Comparison of ENCODE assay signal across 8 mouse cellular contexts in the genomic region with DNA sequence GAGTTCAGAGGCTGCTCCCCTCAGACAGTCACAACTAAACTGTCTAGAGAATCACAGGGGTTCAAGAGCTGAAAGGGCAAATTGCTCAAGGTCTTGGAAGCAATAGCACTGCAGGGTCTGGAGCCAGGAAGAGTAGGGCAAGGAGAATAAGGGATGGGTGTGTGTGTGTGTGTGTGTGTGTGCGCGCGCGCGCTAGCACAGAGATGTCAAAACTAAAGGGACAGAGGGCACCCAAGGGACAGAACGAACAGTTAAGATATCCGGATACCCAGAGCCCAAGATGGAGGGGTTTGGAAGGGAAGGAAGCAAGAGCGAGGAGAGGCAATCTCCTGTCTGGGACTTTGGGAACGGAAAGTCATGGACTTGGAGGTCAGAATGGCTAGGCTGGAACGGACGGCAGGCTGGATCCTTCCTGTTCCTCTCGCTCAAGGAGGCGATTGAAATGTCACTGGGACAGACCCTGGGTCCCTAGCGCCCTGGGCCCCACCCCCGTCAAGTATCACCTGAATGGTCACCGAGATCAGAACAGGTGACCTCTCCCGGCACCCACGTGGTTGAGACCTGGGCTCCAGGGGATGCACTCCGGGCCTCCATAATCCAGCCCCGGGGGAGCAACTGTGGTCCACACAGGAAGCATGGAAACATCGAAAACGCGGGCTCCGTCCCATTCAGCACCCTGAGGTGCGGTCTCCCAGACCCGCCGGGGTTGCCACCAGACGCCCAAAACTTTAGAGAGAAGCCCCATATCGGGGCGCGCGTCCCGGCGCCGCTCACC. TPM values are rescaled to one million over a fixed set of nuclear protein-coding genes. Genes with fewer than 3 reads are reported as not detected.
DNase-seq lines count a peak whose midpoint lies in the region; ATAC-seq and TF ChIP-seq lines count a peak whose summit lies in the region.

No protein-coding gene starts in this region.

- DNase-seq in heart, embryonic 10.5 days (ENCODE audit: low spot score): no peak
- DNase-seq in heart, postnatal 10 days: no peak
- DNase-seq in CH12.LX (ENCODE audit: extremely low read depth): peak; percentile 34
- no peak for DNase-seq in limb, embryonic 11.5 days (ENCODE audit: low spot score)
- no peak for DNase-seq in spleen, adult 18-20 months
- no peak for DNase-seq in cerebellum, adult 11 months

- H3K4me3 ChIP-seq in heart, embryonic 10.5 days: peak overlapping the region; percentile 99
- H3K4me3 ChIP-seq in CH12.LX (replicated peaks in 1 of 3; ENCODE audit: low read depth in 2 of 3, low read length in 2 of 3, poor library complexity in 1 of 3) (peak overlapping the region; percentile 87 to 94 (median 87)), myocyte (peak overlapping the region; percentile 72)
- peak overlapping the region; percentile 98 for H3K4me3 ChIP-seq in limb, embryonic 11.5 days (ENCODE audit: low read depth, low read length)

- H3K9ac ChIP-seq in CH12.LX (ENCODE audit: insufficient read depth, low read depth): peak overlapping the region; percentile 90
- peak overlapping the region; percentile 79 for H3K9ac ChIP-seq in limb, embryonic 11.5 days (ENCODE audit: low read length)

- H3ac ChIP-seq in myocyte (ENCODE audit: control insufficient read depth, insufficient read length): peak overlapping the region; percentile 95

- dilution Hi-C loops in CH12.LX (cut with MboI; ENCODE audit: extremely low pct_ligation_motif_present, extremely low pct_unique_long_range_greater_than_20kb, low sequenced_read_pairs): no loop called here

- peaks cover 17% of the 10 kb centered on the region for H3K79me2 ChIP-seq in CH12.LX (replicated peaks; ENCODE audit: control insufficient read depth, extremely low read depth, insufficient read depth, poor library complexity, severe bottlenecking)
- H3K79me2 ChIP-seq in myocyte (ENCODE audit: control insufficient read depth, insufficient read depth): peaks cover 8% of the 10 kb centered on the region

- H3K9me3 ChIP-seq in heart, embryonic 10.5 days: no peaks in the 10 kb centered on the region
- H3K9me3 ChIP-seq in CH12.LX (replicated peaks; ENCODE audit: low read length): no peaks in the 10 kb centered on the region
- H3K9me3 ChIP-seq in limb, embryonic 11.5 days (ENCODE audit: control insufficient read depth, low read length): no peaks in the 10 kb centered on the region

- no peaks in the 10 kb centered on the region for H3K27me3 ChIP-seq in heart, embryonic 10.5 days (ENCODE audit: insufficient read depth, poor library complexity, severe bottlenecking)
- H3K27me3 ChIP-seq in CH12.LX (replicated peaks) (no peaks in the 10 kb centered on the region), myocyte (ENCODE audit: control insufficient read depth, insufficient read depth, insufficient read length) (no peaks in the 10 kb centered on the region)
- no peaks in the 10 kb centered on the region for H3K27me3 ChIP-seq in limb, embryonic 11.5 days (ENCODE audit: control insufficient read depth, insufficient read depth, low read length)

- in situ Hi-C loops in CH12.LX (cut with MboI; ENCODE audit: low pct_ligation_motif_present, low pct_unique_long_range_greater_than_20kb, low sequenced_read_pairs): no loop called here

- H3K4me2 ChIP-seq in CH12.LX (ENCODE audit: insufficient read depth, low read depth, poor library complexity, severe bottlenecking): peak overlapping the region; percentile 88
- peak overlapping the region; percentile 85 for H3K4me2 ChIP-seq in limb, embryonic 11.5 days (ENCODE audit: low read depth, severe bottlenecking)
- H3K4me2 ChIP-seq in myocyte (ENCODE audit: low read depth): peak overlapping the region; percentile 82

- no peak for TF ChIP-seq CTCF in CH12.LX (conservative IDR thresholded peaks at IDR 0.05 in 1 of 2, IDR thresholded peaks at IDR 0.05 in 1 of 2; ENCODE audit: low read depth in 2 of 2, low read length in 2 of 2)

- H3K4me1 ChIP-seq in heart, embryonic 10.5 days: peaks cover 11% of the 10 kb centered on the region
- H3K4me1 ChIP-seq in CH12.LX (ENCODE audit: control insufficient read depth in 1 of 2, insufficient read depth in 2 of 2): peaks cover 3 to 12% of the 10 kb centered on the region in 2 experiments; a peak in 3 of 4 replicates
- H3K4me1 ChIP-seq in limb, embryonic 11.5 days (ENCODE audit: control insufficient read depth, insufficient read depth, low read length): peaks cover 7% of the 10 kb centered on the region; the same call in 1 of the 2 replicates

- WGBS in heart, embryonic 10.5 days: 8% methylated on average over 35 of the region's 35 CpGs
- 5% methylated on average over 35 of the region's 35 CpGs for WGBS in limb, embryonic 11.5 days

- TF ChIP-seq RAD21 in CH12.LX (IDR thresholded peaks at IDR 0.05; ENCODE audit: low read depth, low read length): no peak

- H3K27ac ChIP-seq in heart, embryonic 10.5 days: peak overlapping the region; percentile 94
- no peak overlapping the region for H3K27ac ChIP-seq in CH12.LX (ENCODE audit: insufficient read depth, low read depth)
- H3K27ac ChIP-seq in limb, embryonic 11.5 days (replicated peaks; ENCODE audit: low read depth, low read length): no peak overlapping the region

- TF ChIP-seq EP300 in CH12.LX (IDR thresholded peaks at IDR 0.05; ENCODE audit: low read length): no peak

- TF ChIP-seq POLR2A in CH12.LX (IDR thresholded peaks at IDR 0.05; ENCODE audit: low read depth, low read length) (no peak), myocyte (IDR thresholded peaks at IDR 0.05; ENCODE audit: insufficient read length, low read depth) (no peak)

- H3K36me3 ChIP-seq in heart, embryonic 10.5 days: peaks cover 66% of the 10 kb centered on the region
- peaks cover 55 to 66% of the 10 kb centered on the region in 2 experiments for H3K36me3 ChIP-seq in CH12.LX (replicated peaks in 1 of 2; ENCODE audit: control insufficient read depth in 1 of 2, insufficient read depth in 1 of 2, low read length in 1 of 2)
- peaks cover 33% of the 10 kb centered on the region for H3K36me3 ChIP-seq in limb, embryonic 11.5 days (ENCODE audit: control insufficient read depth, insufficient read depth, low read length)
- H3K36me3 ChIP-seq in myocyte (ENCODE audit: control insufficient read depth, insufficient read depth): no peaks in the 10 kb centered on the region

- 0 out of 2 replicates have a peak, but pooled peaks have one; percentile 2 for ATAC-seq in erythroblast, adult 5-6 weeks (replicated peaks; ENCODE audit: low FRiP score, poor library complexity, severe bottlenecking)
- ATAC-seq in limb, embryonic 11.5 days (ENCODE audit: insufficient number of reproducible peaks, low FRiP score, low TSS enrichment, low read depth): peak; percentile 55

- intact Hi-C loops in heart, postnatal 10 days (cut with DNase I): loop anchor here (5.0 kb wide), 1 partner anchor 259 kb away; a partner anchor contains a TSS

RNA-seq across cellular contexts. Expression of a gene that starts 0.5 kb away (rescaled TPM):
- 171 and 189 TPM in 2 replicates for polyA plus RNA-seq in heart, embryonic 10.5 days (2016; fragmentation: Nextera tagmentation; extraction: Ambion mirVana)
- total RNA-seq in heart, postnatal 10 days (2021): 10 to 100 TPM; 54.8 to 58.8 TPM
- total RNA-seq in CH12.LX (2012; rRNA removed) (126 and 134 TPM in 2 replicates), CH12.LX (2014; rRNA removed) (79.4 and 86.3 TPM in 2 replicates)
- polyA plus RNA-seq in CH12.LX (2012; ENCODE audit: insufficient read length, low read depth) (108 and 145 TPM in 2 replicates), myocyte (2012; fragmentation: generic; extraction: Trizol) (83.6 TPM)
- 6.3 and 13.2 TPM in 2 replicates for total RNA-seq in erythroblast, adult 5-6 weeks (2015; ENCODE audit: low replicate concordance)
- 6.7 and 9.4 TPM in 2 replicates for total RNA-seq in erythroblast, adult 5-6 weeks (2017; ENCODE audit: low replicate concordance)
- 184 and 205 TPM in 2 replicates for polyA plus RNA-seq in limb, embryonic 11.5 days (2014; fragmentation: Nextera tagmentation; extraction: Ambion mirVana)

RNA-seq across cellular contexts. Expression of a gene that starts 9.3 kb away (rescaled TPM):
- 0.18 and 0.68 TPM in 2 replicates for polyA plus RNA-seq in heart, embryonic 10.5 days (2016; fragmentation: Nextera tagmentation; extraction: Ambion mirVana)
- total RNA-seq in heart, postnatal 10 days (2021): not detected
- 0.21 TPM in 1 of 2 replicates, not detected in the other for total RNA-seq in CH12.LX (2012; rRNA removed)
- total RNA-seq in CH12.LX (2014; rRNA removed): 0.11 TPM in 1 of 2 replicates, not detected in the other
- 0.29 and 0.44 TPM in 2 replicates for polyA plus RNA-seq in CH12.LX (2012; ENCODE audit: insufficient read length, low read depth)
- total RNA-seq in erythroblast, adult 5-6 weeks (2015; ENCODE audit: low replicate concordance): not detected in 2 replicates
- not detected in 2 replicates for total RNA-seq in erythroblast, adult 5-6 weeks (2017; ENCODE audit: low replicate concordance)
- 2.7 and 4.3 TPM in 2 replicates for polyA plus RNA-seq in limb, embryonic 11.5 days (2014; fragmentation: Nextera tagmentation; extraction: Ambion mirVana)
- 0.02 TPM for polyA plus RNA-seq in myocyte (2012; fragmentation: generic; extraction: Trizol)

RNA-seq across cellular contexts. Expression of a gene that starts 20.4 kb away (rescaled TPM):
- not detected in 2 replicates for polyA plus RNA-seq in heart, embryonic 10.5 days (2016; fragmentation: Nextera tagmentation; extraction: Ambion mirVana)
- not detected for total RNA-seq in heart, postnatal 10 days (2021)
- total RNA-seq in CH12.LX (2012; rRNA removed): not detected in 2 replicates
- not detected in 2 replicates for total RNA-seq in CH12.LX (2014; rRNA removed)
- not detected in 2 replicates for polyA plus RNA-seq in CH12.LX (2012; ENCODE audit: insufficient read length, low read depth)
- total RNA-seq in erythroblast, adult 5-6 weeks (2015; ENCODE audit: low replicate concordance): not detected in 2 replicates
- total RNA-seq in erythroblast, adult 5-6 weeks (2017; ENCODE audit: low replicate concordance): not detected in 2 replicates
- polyA plus RNA-seq in limb, embryonic 11.5 days (2014; fragmentation: Nextera tagmentation; extraction: Ambion mirVana): 0.41 TPM in 1 of 2 replicates, not detected in the other
- polyA plus RNA-seq in myocyte (2012; fragmentation: generic; extraction: Trizol): not detected

RNA-seq across cellular contexts. Expression of a gene that starts 27.2 kb away (rescaled TPM):
- 88.5 and 90.7 TPM in 2 replicates for polyA plus RNA-seq in heart, embryonic 10.5 days (2016; fragmentation: Nextera tagmentation; extraction: Ambion mirVana)
- 10 to 100 TPM; 60.7 to 61.1 TPM for total RNA-seq in heart, postnatal 10 days (2021)
- total RNA-seq in CH12.LX (2012; rRNA removed) (67.3 and 76.2 TPM in 2 replicates), CH12.LX (2014; rRNA removed) (33.8 and 35.5 TPM in 2 replicates)
- polyA plus RNA-seq in CH12.LX (2012; ENCODE audit: insufficient read length, low read depth) (111 and 118 TPM in 2 replicates), myocyte (2012; fragmentation: generic; extraction: Trizol) (84.2 TPM)
- total RNA-seq in erythroblast, adult 5-6 weeks (2015; ENCODE audit: low replicate concordance): 15.9 and 18.6 TPM in 2 replicates
- 21.6 and 24.4 TPM in 2 replicates for total RNA-seq in erythroblast, adult 5-6 weeks (2017; ENCODE audit: low replicate concordance)
- polyA plus RNA-seq in limb, embryonic 11.5 days (2014; fragmentation: Nextera tagmentation; extraction: Ambion mirVana): 89.0 and 94.7 TPM in 2 replicates

RNA-seq across cellular contexts. Expression of a gene that starts 33.8 kb away (rescaled TPM):
- polyA plus RNA-seq in heart, embryonic 10.5 days (2016; fragmentation: Nextera tagmentation; extraction: Ambion mirVana): 5.6 and 7.1 TPM in 2 replicates
- 10 to 100 TPM; 10.9 to 11.1 TPM for total RNA-seq in heart, postnatal 10 days (2021)
- 3.2 and 3.3 TPM in 2 replicates for total RNA-seq in CH12.LX (2012; rRNA removed)
- 3.2 and 3.8 TPM in 2 replicates for total RNA-seq in CH12.LX (2014; rRNA removed)
- 1.6 and 1.8 TPM in 2 replicates for polyA plus RNA-seq in CH12.LX (2012; ENCODE audit: insufficient read length, low read depth)
- total RNA-seq in erythroblast, adult 5-6 weeks (2015; ENCODE audit: low replicate concordance): 0.58 TPM in 1 of 2 replicates, not detected in the other
- 1.7 and 3.0 TPM in 2 replicates for total RNA-seq in erythroblast, adult 5-6 weeks (2017; ENCODE audit: low replicate concordance)
- 11.4 TPM in 2 replicates for polyA plus RNA-seq in limb, embryonic 11.5 days (2014; fragmentation: Nextera tagmentation; extraction: Ambion mirVana)
- polyA plus RNA-seq in myocyte (2012; fragmentation: generic; extraction: Trizol): 6.1 TPM
